Mouse (Mus musculus) cerebellum, postnatal 4 days (tissue): ENCODE results near the gene Fbxw7.

Source experiments
- DNase-seq, 2 experiments: peaks; one replicate each; pipeline ENCODE4 v3.0.0; 2022; ENCODE audit warnings: low spot score in 2 of 2, mixed read lengths in 1 of 2

Fbxw7 gene

GRCm38 (mm10) chr3:84814762-84815381 is at the start of gene Fbxw7:
Gene Fbxw7 (plus strand): TSS chr3:84815268.
- DNase-seq, result no peak

GRCm38 (mm10) chr3:84768940-84769339 is 46.1 kb upstream of the Fbxw7 start:
- DNase-seq, result no peak

GRCm38 (mm10) chr3:84769411-84769810 is 45.7 kb upstream of the Fbxw7 start:
- no peak for DNase-seq

- no peak for DNase-seq
These were observed 44.5 kb upstream of the Fbxw7 start for GRCm38 (mm10) chr3:84770518-84770917.

GRCm38 (mm10) chr3:84771980-84772379 is 43.1 kb upstream of the Fbxw7 start:
- DNase-seq, result no peak

DNA sequence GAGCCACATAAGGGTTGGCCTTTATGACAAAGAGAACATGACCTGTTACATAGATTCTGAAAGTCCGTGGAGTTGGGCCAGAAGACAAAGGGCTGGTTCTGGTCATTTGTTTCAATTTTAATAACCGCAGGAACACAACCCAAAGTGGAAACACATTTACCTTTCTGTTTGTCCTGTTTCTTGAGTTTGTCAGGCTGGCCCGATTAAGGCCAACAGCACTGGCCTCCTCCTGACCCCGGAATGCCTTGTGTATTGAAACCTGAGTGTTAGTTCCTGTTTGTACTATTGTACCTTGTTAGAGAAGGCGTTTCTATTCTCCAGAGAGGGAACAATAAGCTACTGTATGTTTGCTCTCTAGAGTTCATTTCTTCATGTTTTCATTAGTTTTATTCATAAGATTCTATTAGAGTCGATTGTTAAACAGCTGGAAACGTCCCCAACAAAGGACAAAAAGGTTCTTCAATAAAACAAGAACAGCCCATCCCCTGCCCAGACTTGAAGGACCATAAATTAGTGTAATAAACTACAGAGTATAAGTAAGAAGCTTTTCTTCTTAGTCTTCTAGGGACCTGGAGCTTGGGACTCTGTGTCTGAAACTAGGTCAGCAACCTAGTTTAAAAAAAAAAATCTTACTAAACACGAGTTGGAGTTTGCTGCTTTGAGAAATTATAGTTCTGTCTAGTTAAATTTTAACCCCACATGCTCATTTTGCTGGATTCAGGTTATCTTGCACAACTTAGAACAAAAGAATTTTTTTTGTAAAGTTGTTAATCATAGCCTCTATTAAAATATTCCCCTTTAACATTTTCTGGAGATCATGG is 40.6 kb upstream of the Fbxw7 start:
- DNase-seq, result no peak

DNA sequence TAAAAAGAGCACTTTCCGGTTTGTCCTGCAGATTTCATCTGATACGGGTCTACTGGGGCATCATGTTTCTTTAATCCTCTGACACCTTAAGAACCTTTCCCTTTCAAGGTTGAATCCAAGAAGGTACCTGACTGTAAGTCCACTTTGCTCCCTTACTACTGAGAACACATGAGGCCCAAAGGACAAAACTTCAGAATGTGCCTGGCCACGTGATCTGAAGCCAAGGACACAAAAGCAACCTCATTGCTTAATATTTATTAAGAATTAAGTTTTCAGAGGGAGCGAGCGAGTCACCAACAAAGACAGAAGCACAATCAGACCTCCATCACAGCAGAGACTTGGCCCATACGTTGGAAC is 40.0 kb upstream of the Fbxw7 start:
- no peak for DNase-seq

DNA sequence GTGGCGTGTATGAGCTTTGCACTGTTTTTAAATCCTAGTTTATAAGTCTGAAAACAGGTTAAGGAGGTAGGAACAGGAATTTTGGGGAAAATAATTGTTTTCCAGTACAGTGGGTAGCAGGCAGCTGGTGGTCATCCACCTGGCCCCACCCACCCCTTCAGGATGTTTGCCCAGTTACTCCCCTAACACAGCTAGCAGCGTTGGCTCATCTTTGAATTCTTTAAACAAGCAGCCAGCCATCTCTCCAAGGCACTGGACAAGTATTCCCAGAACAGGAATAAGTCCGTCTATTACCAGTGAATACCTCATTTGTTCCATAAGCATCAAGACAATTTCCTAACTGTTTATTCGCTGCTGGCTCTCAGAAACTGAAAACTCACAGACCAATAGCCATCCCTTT is 39.5 kb upstream of the Fbxw7 start:
- no peak for DNase-seq

DNA sequence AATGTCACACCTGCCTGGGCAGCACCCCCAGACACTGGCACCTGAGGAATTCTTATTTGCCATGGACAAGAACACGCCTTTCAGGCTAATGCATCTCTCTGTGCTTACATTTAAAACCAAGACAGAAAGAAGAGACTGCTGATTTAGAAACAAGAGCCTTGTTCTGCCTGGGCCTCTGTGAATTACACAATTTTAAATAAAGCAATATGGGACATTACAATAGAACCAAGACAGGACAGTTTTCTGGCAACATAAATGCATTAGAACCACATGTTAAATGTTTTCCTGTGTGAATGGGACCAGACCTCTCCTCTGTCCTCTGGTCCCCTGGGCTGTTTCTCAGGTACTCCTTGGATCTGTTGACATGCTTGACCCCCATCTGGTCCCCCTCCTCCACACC is 39.0 kb upstream of the Fbxw7 start:
- DNase-seq, result no peak

GRCm38 (mm10) chr3:84787914-84788313 is 27.2 kb upstream of the Fbxw7 start:
- DNase-seq, result no peak

GRCm38 (mm10) chr3:84804036-84804435 is 11.0 kb upstream of the Fbxw7 start:
- DNase-seq, result no peak

DNA sequence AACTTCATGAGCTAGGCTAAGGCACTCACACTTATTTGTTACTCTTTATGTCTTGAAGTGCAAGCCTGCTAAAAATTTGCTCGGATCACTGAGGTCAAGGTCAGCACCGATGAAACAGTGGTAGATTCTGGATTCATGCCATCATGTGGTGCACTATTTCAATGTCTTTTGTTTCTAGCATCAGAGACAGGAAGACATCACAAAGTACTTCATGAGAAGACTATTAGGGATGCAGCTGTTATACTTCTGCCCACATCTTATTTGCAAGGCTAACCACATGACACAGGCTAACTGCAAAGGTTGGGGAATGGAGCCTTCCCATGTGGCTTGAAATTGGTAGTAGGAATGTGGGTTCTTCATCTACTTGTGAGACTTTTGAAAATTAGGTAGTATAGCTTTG is 8.9 kb upstream of the Fbxw7 start:
- DNase-seq, result no peak

DNA sequence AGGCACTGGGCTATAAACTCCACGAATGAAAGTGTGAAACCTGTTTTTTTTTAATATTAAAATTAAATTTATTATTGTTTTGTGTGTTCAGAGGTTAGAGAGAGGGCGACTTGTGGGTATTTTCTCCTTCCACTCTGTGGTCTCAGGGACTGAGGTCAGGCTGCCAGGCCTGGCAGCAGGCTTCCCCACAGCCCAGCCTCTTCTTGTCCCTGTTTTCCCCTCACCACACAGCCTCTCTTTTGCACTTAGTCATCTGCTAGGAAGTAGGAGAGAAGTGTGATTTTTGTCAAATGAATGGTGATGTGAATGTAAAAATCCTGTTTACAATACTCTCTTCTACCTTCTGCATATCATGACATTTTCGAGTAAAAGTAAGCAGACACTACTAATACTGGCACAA is 7.2 kb upstream of the Fbxw7 start:
- no peak for DNase-seq

GRCm38 (mm10) chr3:84808906-84809305 is 6.2 kb upstream of the Fbxw7 start:
- DNase-seq, result no peak

- no peak for DNase-seq
These were observed 4.3 kb upstream of the Fbxw7 start for GRCm38 (mm10) chr3:84810803-84811202.

DNA sequence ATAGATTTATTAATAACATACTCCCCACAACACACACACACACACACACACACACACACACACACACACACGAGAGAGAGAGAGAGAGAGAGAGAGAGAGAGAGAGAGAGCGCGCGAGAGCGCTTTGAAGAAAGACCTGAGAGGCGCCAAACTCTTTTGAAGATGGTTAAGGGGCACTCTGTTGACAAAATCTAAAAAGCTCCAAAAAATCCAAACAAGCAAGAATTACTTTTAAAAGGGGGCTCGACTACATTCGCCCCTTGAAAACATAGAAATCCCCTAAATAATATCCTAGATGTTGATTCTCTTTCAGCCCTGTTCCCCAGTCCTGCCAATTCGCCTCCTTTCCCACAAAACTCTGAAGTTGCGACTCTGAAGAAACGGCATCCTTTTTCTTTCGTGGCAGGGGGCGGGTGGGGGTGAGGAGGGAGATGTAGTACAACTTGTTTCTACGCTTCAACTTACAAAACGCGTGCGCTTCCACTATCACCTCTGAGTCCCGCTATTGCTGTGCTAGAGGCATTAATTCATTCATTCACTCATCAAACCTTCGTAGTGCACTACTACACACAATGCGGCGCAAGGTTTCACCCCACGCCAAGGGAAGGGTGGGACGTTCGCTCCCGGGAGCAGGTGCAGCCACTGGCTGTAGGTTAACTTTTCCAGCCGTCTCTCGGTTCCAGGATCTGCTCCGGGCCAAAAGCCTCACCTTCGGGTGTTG is 1.5 kb upstream of the Fbxw7 start:
- no peak for DNase-seq

DNA sequence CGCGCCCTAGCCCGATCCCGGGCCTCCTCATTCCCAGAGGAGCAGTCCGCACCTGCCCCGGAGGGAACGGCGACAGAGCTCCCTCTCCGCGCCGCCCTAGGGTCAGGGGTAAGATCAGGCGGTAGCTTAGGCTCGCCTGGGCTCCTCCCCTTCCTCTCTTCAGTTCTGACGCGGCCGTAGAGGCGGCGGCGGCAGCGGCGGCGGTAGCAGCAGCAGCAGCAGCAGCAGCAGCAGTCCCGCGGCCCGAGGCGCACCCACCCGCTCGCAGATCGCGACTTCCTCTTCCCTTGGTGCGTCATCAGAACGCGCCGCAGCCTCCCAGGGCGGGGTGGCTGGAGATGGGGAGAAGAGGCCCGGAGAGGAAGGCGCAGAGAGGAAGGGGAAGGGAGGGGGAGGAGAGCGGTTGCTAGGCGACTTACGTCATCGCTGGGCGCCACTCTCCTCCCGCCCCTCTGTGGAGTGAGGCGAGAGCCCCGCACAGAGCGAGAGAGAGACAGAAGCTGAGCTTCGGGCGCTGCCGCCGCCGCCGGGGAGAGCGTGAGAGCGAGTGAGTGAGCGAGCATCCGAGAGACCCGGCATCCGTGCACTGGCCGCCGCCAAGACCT is 809 bp upstream of the Fbxw7 start:
- peak; percentile 99 to 100 for DNase-seq

- peak in 1 of 2 experiments; percentile 24 for DNase-seq
These were observed 393 bp downstream of the Fbxw7 start for GRCm38 (mm10) chr3:84815461-84815860.

DNA sequence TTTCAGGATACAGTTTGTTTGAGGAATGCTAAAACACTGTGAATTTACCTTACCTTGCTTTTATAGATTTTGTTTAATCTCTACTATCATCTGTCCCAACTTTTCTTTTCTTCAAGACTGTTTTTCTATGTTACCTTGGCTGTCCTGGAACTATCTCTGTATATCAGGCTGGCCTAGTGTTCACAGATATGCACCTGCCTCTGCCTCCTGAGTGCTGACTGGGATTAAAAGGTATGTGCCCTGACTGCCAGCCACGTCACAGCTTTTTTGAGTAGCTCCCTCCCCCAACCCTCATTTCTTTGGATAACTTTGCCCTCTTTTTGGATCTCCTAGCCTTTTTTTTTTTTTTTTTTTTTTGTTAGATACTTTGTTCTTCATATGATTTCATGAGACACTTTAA is 1.9 kb downstream of the Fbxw7 start:
- no peak for DNase-seq

DNA sequence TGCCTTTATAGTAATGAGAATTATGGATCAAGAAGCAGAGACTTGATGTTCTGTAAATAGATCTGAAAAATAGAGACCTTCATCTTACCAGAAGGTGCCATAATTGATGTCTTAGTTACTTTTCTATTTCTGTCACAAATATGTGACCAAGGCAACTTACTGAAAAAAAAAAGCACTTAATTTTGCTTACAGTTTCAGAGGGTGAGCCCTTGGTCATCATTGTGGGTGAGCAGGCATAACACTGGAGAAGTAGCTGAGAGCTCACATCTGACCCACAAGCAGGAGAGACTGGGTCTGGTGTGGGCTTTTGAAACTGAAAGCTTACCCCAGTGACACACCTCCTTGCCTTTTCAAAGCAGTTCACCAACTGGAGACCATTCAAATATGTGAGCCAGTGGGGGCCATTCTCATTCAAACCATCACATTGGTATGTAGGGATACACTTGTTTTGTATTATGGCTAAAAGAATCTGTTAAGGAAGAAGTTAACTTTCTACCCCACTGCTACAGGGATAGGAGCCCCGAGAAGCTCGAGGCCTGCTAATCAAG is 5.7 kb downstream of the Fbxw7 start:
- DNase-seq, result no peak

GRCm38 (mm10) chr3:84825990-84826389 is 10.9 kb downstream of the Fbxw7 start:
- DNase-seq, result no peak

DNA sequence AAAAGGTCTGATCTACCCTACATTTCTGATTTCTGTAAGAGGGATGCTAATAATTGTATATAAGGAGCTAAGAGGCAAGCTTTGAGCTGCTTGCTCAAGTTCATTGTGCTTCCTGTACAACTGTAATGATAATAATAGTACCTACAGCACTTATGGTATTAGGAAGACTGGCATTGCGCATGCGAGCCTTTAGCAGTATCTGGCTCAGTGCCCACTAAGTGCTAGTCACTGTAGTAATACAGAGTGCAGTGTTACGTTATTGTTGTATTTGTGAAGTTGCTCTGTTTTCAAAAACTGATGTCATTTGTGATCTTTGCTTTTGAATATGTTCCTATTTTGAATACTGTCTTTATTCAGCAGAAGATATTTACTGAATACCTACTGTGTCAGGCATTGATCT is 11.3 kb downstream of the Fbxw7 start:
- DNase-seq, result no peak
